Mouse (Mus musculus): ENCODE results near the gene Rel. TPM values are rescaled to one million over a fixed set of nuclear protein-coding genes. Genes with fewer than 3 reads are reported as not detected.

The Rel gene
- polyA plus RNA-seq, 2 experiments = 1.7 to 2.1 TPM

GRCm38 (mm10) chr11:23746102-23746501 is 24.7 kb downstream of the Rel start:
- TF ChIP-seq POLR2A (IDR thresholded peaks at IDR 0.05; ENCODE audit: borderline replicate concordance, extremely low read depth, insufficient read depth, insufficient read length) = no peak
- no peak for ATAC-seq (ENCODE audit: low FRiP score, low read depth)
- no peaks in the 10 kb centered on the region for H3K27me3 ChIP-seq (ENCODE audit: control insufficient read depth, insufficient read depth, low read length)
- WGBS = 58% methylated on average over 4 of the region's 4 CpGs
- no peak overlapping the region for H3K4me2 ChIP-seq (replicated peaks; ENCODE audit: low read depth, low read length, severe bottlenecking)
- H3K9ac ChIP-seq (ENCODE audit: low read depth, low read length, severe bottlenecking) = no peak overlapping the region
- H3K9me3 ChIP-seq (ENCODE audit: control insufficient read depth, low read length) = no peaks in the 10 kb centered on the region
- no peak overlapping the region for H3K27ac ChIP-seq (replicated peaks; ENCODE audit: low read depth, low read length)
- no peak for DNase-seq (ENCODE audit: low spot score)
- no peak overlapping the region for H3K4me3 ChIP-seq (replicated peaks; ENCODE audit: low read length)
- H3K4me1 ChIP-seq (ENCODE audit: control insufficient read depth, insufficient read depth, low read length) = no peaks in the 10 kb centered on the region
- H3K36me3 ChIP-seq (ENCODE audit: control insufficient read depth, insufficient read depth, low read length) = peaks cover 7% of the 10 kb centered on the region; the same call in 1 of the 2 replicates

GRCm38 (mm10) chr11:23744352-23744751 is 26.4 kb downstream of the Rel start:
- H3K9ac ChIP-seq (ENCODE audit: low read depth, low read length, severe bottlenecking) = no peak overlapping the region
- H3K4me1 ChIP-seq (ENCODE audit: control insufficient read depth, insufficient read depth, low read length) = no peaks in the 10 kb centered on the region
- 78% methylated on average over 3 of the region's 3 CpGs for WGBS
- H3K9me3 ChIP-seq (ENCODE audit: control insufficient read depth, low read length) = no peaks in the 10 kb centered on the region
- no peak for TF ChIP-seq POLR2A (IDR thresholded peaks at IDR 0.05; ENCODE audit: borderline replicate concordance, extremely low read depth, insufficient read depth, insufficient read length)
- H3K4me3 ChIP-seq (replicated peaks; ENCODE audit: low read length) = no peak overlapping the region
- no peak overlapping the region for H3K27ac ChIP-seq (replicated peaks; ENCODE audit: low read depth, low read length)
- no peaks in the 10 kb centered on the region for H3K27me3 ChIP-seq (ENCODE audit: control insufficient read depth, insufficient read depth, low read length)
- H3K36me3 ChIP-seq (ENCODE audit: control insufficient read depth, insufficient read depth, low read length) = peaks cover 7% of the 10 kb centered on the region; the same call in 1 of the 2 replicates
- no peak overlapping the region for H3K4me2 ChIP-seq (replicated peaks; ENCODE audit: low read depth, low read length, severe bottlenecking)
- DNase-seq (ENCODE audit: low spot score) (no peak), ATAC-seq (ENCODE audit: low FRiP score, low read depth) (no peak)

GRCm38 (mm10) chr11:23741386-23741785 is 29.4 kb downstream of the Rel start:
- 90% methylated on average over 7 of the region's 7 CpGs for WGBS
- no peaks in the 10 kb centered on the region for H3K4me1 ChIP-seq (ENCODE audit: control insufficient read depth, insufficient read depth, low read length)
- H3K4me2 ChIP-seq (replicated peaks; ENCODE audit: low read depth, low read length, severe bottlenecking) = no peak overlapping the region
- H3K27me3 ChIP-seq (ENCODE audit: control insufficient read depth, insufficient read depth, low read length) = no peaks in the 10 kb centered on the region
- peaks cover 7% of the 10 kb centered on the region; the same call in 1 of the 2 replicates for H3K36me3 ChIP-seq (ENCODE audit: control insufficient read depth, insufficient read depth, low read length)
- no peak overlapping the region for H3K27ac ChIP-seq (replicated peaks; ENCODE audit: low read depth, low read length)
- H3K9me3 ChIP-seq (ENCODE audit: control insufficient read depth, low read length) = no peaks in the 10 kb centered on the region
- no peak overlapping the region for H3K9ac ChIP-seq (ENCODE audit: low read depth, low read length, severe bottlenecking)
- TF ChIP-seq POLR2A (IDR thresholded peaks at IDR 0.05; ENCODE audit: borderline replicate concordance, extremely low read depth, insufficient read depth, insufficient read length) = no peak
- no peak for DNase-seq (ENCODE audit: low spot score)
- no peak for ATAC-seq (ENCODE audit: low FRiP score, low read depth)
- no peak overlapping the region for H3K4me3 ChIP-seq (replicated peaks; ENCODE audit: low read length)

GRCm38 (mm10) chr11:23740895-23741294 is 29.9 kb downstream of the Rel start:
- no peak for ATAC-seq (ENCODE audit: low FRiP score, low read depth)
- 70% methylated on average over 4 of the region's 4 CpGs for WGBS

GRCm38 (mm10) chr11:23735820-23736470 is 34.8 kb downstream of the Rel start:
- Histone ChIP-seq H3K4me2 (replicated peaks; ENCODE audit: low read depth, low read length, severe bottlenecking) (no peak overlapping the region), H3K9ac (ENCODE audit: low read depth, low read length, severe bottlenecking) (no peak overlapping the region), H3K27me3 (ENCODE audit: control insufficient read depth, insufficient read depth, low read length) (no peaks in the 10 kb centered on the region), H3K36me3 (ENCODE audit: control insufficient read depth, insufficient read depth, low read length) (peaks cover 3% of the 10 kb centered on the region), H3K4me1 (ENCODE audit: control insufficient read depth, insufficient read depth, low read length) (no peaks in the 10 kb centered on the region), H3K9me3 (ENCODE audit: control insufficient read depth, low read length) (no peaks in the 10 kb centered on the region), H3K4me3 (replicated peaks; ENCODE audit: low read length) (no peak overlapping the region), H3K27ac (replicated peaks; ENCODE audit: low read depth, low read length) (no peak overlapping the region)
- no peak for ATAC-seq (ENCODE audit: low FRiP score, low read depth)
- no peak for TF ChIP-seq POLR2A (IDR thresholded peaks at IDR 0.05; ENCODE audit: borderline replicate concordance, extremely low read depth, insufficient read depth, insufficient read length)
- no peak for DNase-seq (ENCODE audit: low spot score)

More at GRCm38 (mm10) chr11:23740895-23741294, 29.9 kb downstream of the Rel start:
- no peak overlapping the region for H3K4me2 ChIP-seq (replicated peaks; ENCODE audit: low read depth, low read length, severe bottlenecking)
- DNase-seq (ENCODE audit: low spot score) = no peak
- no peak overlapping the region for H3K9ac ChIP-seq (ENCODE audit: low read depth, low read length, severe bottlenecking)
- peaks cover 7% of the 10 kb centered on the region; the same call in 1 of the 2 replicates for H3K36me3 ChIP-seq (ENCODE audit: control insufficient read depth, insufficient read depth, low read length)
- H3K27me3 ChIP-seq (ENCODE audit: control insufficient read depth, insufficient read depth, low read length) = no peaks in the 10 kb centered on the region
- H3K4me1 ChIP-seq (ENCODE audit: control insufficient read depth, insufficient read depth, low read length) = no peaks in the 10 kb centered on the region
- TF ChIP-seq POLR2A (IDR thresholded peaks at IDR 0.05; ENCODE audit: borderline replicate concordance, extremely low read depth, insufficient read depth, insufficient read length) = no peak
- H3K27ac ChIP-seq (replicated peaks; ENCODE audit: low read depth, low read length) = no peak overlapping the region
- no peak overlapping the region for H3K4me3 ChIP-seq (replicated peaks; ENCODE audit: low read length)
- H3K9me3 ChIP-seq (ENCODE audit: control insufficient read depth, low read length) = no peaks in the 10 kb centered on the region
